Mouse (Mus musculus): ENCODE measurements around the gene Rasgef1b.

DNA sequence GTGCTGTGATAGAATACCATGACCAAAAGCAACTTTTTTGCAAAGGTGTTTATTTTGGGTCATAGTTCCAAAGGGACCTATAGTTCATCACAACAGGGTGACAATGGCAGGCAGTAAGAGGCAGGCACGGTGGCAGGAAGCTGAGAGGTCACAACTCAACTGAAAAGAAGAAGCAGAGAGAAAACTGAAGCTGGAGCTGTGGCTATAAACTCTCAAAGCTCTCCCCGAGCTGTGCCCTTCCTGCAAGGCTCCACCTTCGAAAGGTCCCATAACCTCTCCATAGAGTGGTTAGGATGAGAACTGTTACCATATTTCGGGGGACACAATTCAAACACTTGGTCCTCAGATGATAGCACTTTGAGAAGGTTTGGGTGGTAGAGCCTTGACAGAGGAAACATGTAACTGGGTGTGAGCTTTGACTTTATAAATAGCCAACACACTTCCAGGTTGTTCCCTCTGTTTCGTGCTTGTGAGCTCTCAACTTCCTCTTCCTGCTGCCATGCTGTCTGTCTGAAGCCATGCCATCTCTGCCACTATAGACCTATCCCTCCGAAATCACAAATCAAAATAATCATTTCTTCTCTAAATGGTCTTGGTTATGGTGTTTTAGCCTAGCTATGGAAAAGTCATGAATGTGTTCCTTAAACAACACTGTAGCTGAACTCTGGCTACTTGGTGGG, 240.2 kb downstream of the Rasgef1b start:
- TF ChIP-seq POLR2A (IDR thresholded peaks at IDR 0.05; ENCODE audit: extremely low read depth, insufficient read depth, low read length), result no peak
- no peak for TF ChIP-seq CTCF (IDR thresholded peaks at IDR 0.05; ENCODE audit: low read depth, low read length)

All from liver, adult 2 months (tissue).